Mouse (Mus musculus) erythroblast, embryonic 14.5 days (primary cell): ENCODE measurements around the gene Maml3.

Source experiments
- GATA1 ChIP-seq: IDR thresholded peaks from 2 replicates; pipeline ENCODE4 v1.6.1; 2012; ENCODE audit warnings: low read length, inconsistent platforms, mixed read lengths
- TAL1 ChIP-seq: IDR thresholded peaks from 3 replicates; pipeline ENCODE4 v1.6.1; 2012; ENCODE audit warnings: low read length, inconsistent platforms, mixed read lengths

DNA sequence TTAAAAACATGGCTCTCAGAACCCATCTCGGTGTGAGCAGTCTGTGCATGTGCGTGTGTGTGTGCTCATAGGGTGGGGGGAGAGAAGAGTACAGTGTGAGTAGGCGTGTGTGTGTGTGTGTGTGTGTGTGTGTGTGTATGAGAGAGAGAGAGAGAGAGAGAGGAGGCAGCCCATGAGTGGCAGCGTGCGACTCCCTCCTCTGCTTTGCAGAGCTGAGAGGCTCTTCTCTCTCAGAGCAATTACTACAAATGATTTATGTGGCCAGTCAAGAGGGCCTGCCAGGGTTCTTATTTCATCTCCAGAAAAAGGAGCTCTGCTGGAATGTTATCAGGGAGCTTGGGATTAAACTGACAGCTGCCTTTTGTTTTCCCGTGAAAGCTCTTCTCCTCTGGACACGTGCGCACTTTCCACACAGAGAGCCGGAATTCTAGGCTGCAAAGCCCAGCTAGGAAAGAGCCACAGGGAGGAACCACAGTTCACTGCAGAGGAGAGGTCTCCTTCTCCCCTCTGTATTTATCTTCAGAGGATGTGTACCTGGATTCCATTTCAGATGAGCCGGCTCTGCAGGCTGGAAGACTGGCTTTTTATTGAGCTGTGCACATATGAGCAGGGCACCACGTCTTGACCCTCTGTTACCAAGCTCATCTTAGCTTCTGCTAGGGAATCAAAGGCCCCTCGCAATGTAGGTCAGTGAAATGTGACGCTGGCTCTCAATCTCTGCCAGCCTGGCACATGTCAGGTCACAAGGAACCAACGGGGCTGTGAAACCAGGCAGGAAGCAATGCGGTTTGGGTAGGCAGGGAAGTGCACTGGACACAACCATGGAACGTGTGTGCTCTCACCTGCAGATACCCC lies 325.9 kb downstream of the Maml3 start:
- TF ChIP-seq GATA1 (no peak), TAL1 (no peak)
